Mouse (Mus musculus) thymus, postnatal 36 days (tissue): ENCODE measurements around the gene Fam178b.

Experiments used
- DNase-seq, 2 experiments: peaks; one replicate each; pipeline ENCODE4 v3.0.0; 2022; ENCODE audit warnings: mixed read lengths in 2 of 2

Gene Fam178b

GRCm38 (mm10) chr1:36560903-36561302 is 122.1 kb downstream of the Fam178b start:
- DNase-seq, result no peak

- DNase-seq, result no peak
Measured at GRCm38 (mm10) chr1:36559888-36560287, 123.1 kb downstream of the Fam178b start.

- no peak for DNase-seq
Measured at GRCm38 (mm10) chr1:36559256-36559655, 123.7 kb downstream of the Fam178b start.

- peak; percentile 69 to 78 for DNase-seq
Measured at GRCm38 (mm10) chr1:36558031-36558993, 124.7 kb downstream of the Fam178b start, which contains the start of gene Sema4c. Gene Sema4c, minus strand, starts transcription at chr1:36558349.

GRCm38 (mm10) chr1:36557457-36558011 is 125.4 kb downstream of the Fam178b start:
- DNase-seq, result peak in 1 of 2 experiments; percentile 55

GRCm38 (mm10) chr1:36556553-36557456 is 126.2 kb downstream of the Fam178b start:
- peak; percentile 89 to 91 for DNase-seq

- DNase-seq, result peak in 1 of 2 experiments; percentile 27
Measured at GRCm38 (mm10) chr1:36555798-36556395, 127.1 kb downstream of the Fam178b start.

GRCm38 (mm10) chr1:36554633-36555399 is 128.2 kb downstream of the Fam178b start:
- DNase-seq, result no peak

- no peak for DNase-seq
Measured at GRCm38 (mm10) chr1:36552506-36552905, 130.5 kb downstream of the Fam178b start.

GRCm38 (mm10) chr1:36551904-36552303 is 131.1 kb downstream of the Fam178b start:
- no peak for DNase-seq

GRCm38 (mm10) chr1:36550075-36550863 is 132.7 kb downstream of the Fam178b start:
- no peak for DNase-seq

- DNase-seq, result no peak
Measured at GRCm38 (mm10) chr1:36549491-36549890, 133.5 kb downstream of the Fam178b start.

GRCm38 (mm10) chr1:36548771-36549170 is 134.2 kb downstream of the Fam178b start:
- DNase-seq, result no peak

GRCm38 (mm10) chr1:36547981-36548598 is 134.9 kb downstream of the Fam178b start:
- DNase-seq, result no peak

- peak; percentile 96 to 98 for DNase-seq
Measured at GRCm38 (mm10) chr1:36546888-36547471, 136.0 kb downstream of the Fam178b start, which contains the start of gene Ankrd39. Gene Ankrd39, minus strand, starts transcription at chr1:36547445.

- peak; percentile 57 for DNase-seq
Measured at GRCm38 (mm10) chr1:36545845-36546600, 137.0 kb downstream of the Fam178b start.

- no peak for DNase-seq
Measured at GRCm38 (mm10) chr1:36545382-36545781, 137.6 kb downstream of the Fam178b start.

- no peak for DNase-seq
Measured at GRCm38 (mm10) chr1:36542925-36543324, 140.1 kb downstream of the Fam178b start.

GRCm38 (mm10) chr1:36541844-36542243 is 141.1 kb downstream of the Fam178b start:
- DNase-seq, result no peak
